Mouse (Mus musculus): Measurements from ENCODE around the gene Zkscan4.

The Zkscan4 gene

GRCm38 (mm10) chr13:21530136-21530535, 51.4 kb downstream of the Zkscan4 start:
- peak; percentile 11 for DNase-seq

- DNase-seq = peak; percentile 92
Measured at GRCm38 (mm10) chr13:21530781-21531201, 52.1 kb downstream of the Zkscan4 start, which contains the start of gene Zkscan8. Zkscan8 (minus strand) TSS chr13:21531120.

Data from embryo, embryonic 11 days (tissue).